Mouse (Mus musculus): ENCODE data around the gene Lrrc75a. TPM values are rescaled to one million over a fixed set of nuclear protein-coding genes. Genes with fewer than 3 reads are reported as not detected.

Gene Lrrc75a
- polyA plus RNA-seq, 1 experiment from 2014 or later = 14.6 TPM

GRCm38 (mm10) chr11:62558961-62559646 lies 89.2 kb downstream of the Lrrc75a start:
- ATAC-seq (replicated peaks; ENCODE audit: insufficient number of reproducible peaks, insufficient read depth, low FRiP score, low read depth) = 0 out of 2 replicates have a peak, but pooled peaks have one; percentile 39
- no peak overlapping the region for H3K4me2 ChIP-seq
- no peaks in the 10 kb centered on the region for H3K9me3 ChIP-seq (replicated peaks)
- H3K27me3 ChIP-seq = no peaks in the 10 kb centered on the region
- H3K4me1 ChIP-seq (replicated peaks) = peaks cover 15% of the 10 kb centered on the region
- no peak overlapping the region for H3K27ac ChIP-seq
- peaks cover 11% of the 10 kb centered on the region for H3K36me3 ChIP-seq
- no peak overlapping the region for H3K4me3 ChIP-seq
- WGBS = 33% methylated on average over 6 of the region's 6 CpGs
- no peak overlapping the region for H3K9ac ChIP-seq

GRCm38 (mm10) chr11:62558152-62558551 lies 90.2 kb downstream of the Lrrc75a start:
- H3K4me2 ChIP-seq = no peak overlapping the region
- ATAC-seq (replicated peaks; ENCODE audit: insufficient number of reproducible peaks, insufficient read depth, low FRiP score, low read depth) = no peak
- no peaks in the 10 kb centered on the region for H3K27me3 ChIP-seq
- H3K9me3 ChIP-seq (replicated peaks) = no peaks in the 10 kb centered on the region
- no peak overlapping the region for H3K27ac ChIP-seq
- H3K4me1 ChIP-seq (replicated peaks) = peaks cover 25% of the 10 kb centered on the region
- H3K4me3 ChIP-seq = no peak overlapping the region
- peaks cover 21% of the 10 kb centered on the region for H3K36me3 ChIP-seq
- WGBS = 61% methylated on average over 2 of the region's 2 CpGs
- H3K9ac ChIP-seq = no peak overlapping the region

- Histone ChIP-seq H3K9me3 (replicated peaks) (no peaks in the 10 kb centered on the region), H3K4me1 (replicated peaks) (peaks cover 25% of the 10 kb centered on the region), H3K36me3 (peaks cover 23% of the 10 kb centered on the region), H3K9ac (no peak overlapping the region), H3K4me3 (no peak overlapping the region), H3K27ac (no peak overlapping the region), H3K27me3 (no peaks in the 10 kb centered on the region), H3K4me2 (no peak overlapping the region)
- no peak for ATAC-seq (replicated peaks; ENCODE audit: insufficient number of reproducible peaks, insufficient read depth, low FRiP score, low read depth)
- 58% methylated on average over 5 of the region's 5 CpGs for WGBS
Observed at GRCm38 (mm10) chr11:62557205-62557604, 91.1 kb downstream of the Lrrc75a start.

GRCm38 (mm10) chr11:62555896-62556412 lies 92.4 kb downstream of the Lrrc75a start:
- Histone ChIP-seq H3K27ac (no peak overlapping the region; the same call in 1 of the 2 replicates), H3K9me3 (replicated peaks) (no peaks in the 10 kb centered on the region), H3K4me2 (no peak overlapping the region), H3K36me3 (peaks cover 23% of the 10 kb centered on the region), H3K27me3 (no peaks in the 10 kb centered on the region), H3K9ac (no peak overlapping the region), H3K4me3 (no peak overlapping the region), H3K4me1 (replicated peaks) (peaks cover 25% of the 10 kb centered on the region)
- ATAC-seq (replicated peaks; ENCODE audit: insufficient number of reproducible peaks, insufficient read depth, low FRiP score, low read depth) = no peak

GRCm38 (mm10) chr11:62554934-62555517 lies 93.3 kb downstream of the Lrrc75a start:
- no peaks in the 10 kb centered on the region for H3K9me3 ChIP-seq (replicated peaks)
- no peak overlapping the region for H3K9ac ChIP-seq
- no peak for ATAC-seq (replicated peaks; ENCODE audit: insufficient number of reproducible peaks, insufficient read depth, low FRiP score, low read depth)
- H3K27me3 ChIP-seq = no peaks in the 10 kb centered on the region
- H3K4me3 ChIP-seq = peak overlapping the region; percentile 57
- H3K4me2 ChIP-seq = peak overlapping the region; percentile 90
- H3K4me1 ChIP-seq (replicated peaks) = peaks cover 25% of the 10 kb centered on the region
- no peak overlapping the region for H3K27ac ChIP-seq
- H3K36me3 ChIP-seq = peaks cover 23% of the 10 kb centered on the region

Other genes starting within 250 kb of the Lrrc75a start
- 5.1 and 7.2 TPM in 2 replicates for gene Pigl, start 190.1 kb downstream of the Lrrc75a start, polyA plus RNA-seq (2015; fragmentation: Nextera tagmentation; extraction: Ambion mirVana)
- gene Ncor1, start 190.0 kb downstream of the Lrrc75a start, polyA plus RNA-seq (2015; fragmentation: Nextera tagmentation; extraction: Ambion mirVana) = 112 and 113 TPM in 2 replicates
- gene Cenpv, start 109.3 kb downstream of the Lrrc75a start, polyA plus RNA-seq (2015; fragmentation: Nextera tagmentation; extraction: Ambion mirVana) = 17.1 and 22.1 TPM in 2 replicates
- gene Ubb, start 97.4 kb downstream of the Lrrc75a start, polyA plus RNA-seq (2015; fragmentation: Nextera tagmentation; extraction: Ambion mirVana) = 2,445 and 2,567 TPM in 2 replicates
- 4.2 and 6.4 TPM in 2 replicates for gene Trpv2, start 74.0 kb downstream of the Lrrc75a start, polyA plus RNA-seq (2015; fragmentation: Nextera tagmentation; extraction: Ambion mirVana)
- gene Mmgt2, start 141 bp upstream of the Lrrc75a start, polyA plus RNA-seq (2015; fragmentation: Nextera tagmentation; extraction: Ambion mirVana) = 44.7 and 49.1 TPM in 2 replicates
- 4.6 and 5.1 TPM in 2 replicates for gene Zfp287, start 83.4 kb upstream of the Lrrc75a start, polyA plus RNA-seq (2015; fragmentation: Nextera tagmentation; extraction: Ambion mirVana)
- gene Gm10428, start 104.6 kb upstream of the Lrrc75a start, polyA plus RNA-seq (2015; fragmentation: Nextera tagmentation; extraction: Ambion mirVana) = not detected in 2 replicates
- gene Zfp286, start 140.9 kb upstream of the Lrrc75a start, polyA plus RNA-seq (2015; fragmentation: Nextera tagmentation; extraction: Ambion mirVana) = 9.3 and 10.8 TPM in 2 replicates
- 4.9 and 8.3 TPM in 2 replicates for gene Trim16, start 171.7 kb upstream of the Lrrc75a start, polyA plus RNA-seq (2015; fragmentation: Nextera tagmentation; extraction: Ambion mirVana)
- gene Fbxw10, start 198.5 kb upstream of the Lrrc75a start, polyA plus RNA-seq (2015; fragmentation: Nextera tagmentation; extraction: Ambion mirVana) = 0.20 and 0.33 TPM in 2 replicates
- gene Tvp23b, start 230.9 kb upstream of the Lrrc75a start, polyA plus RNA-seq (2015; fragmentation: Nextera tagmentation; extraction: Ambion mirVana) = 45.8 and 50.1 TPM in 2 replicates